Mouse (Mus musculus): ENCODE data around the gene Heatr1.

DNA sequence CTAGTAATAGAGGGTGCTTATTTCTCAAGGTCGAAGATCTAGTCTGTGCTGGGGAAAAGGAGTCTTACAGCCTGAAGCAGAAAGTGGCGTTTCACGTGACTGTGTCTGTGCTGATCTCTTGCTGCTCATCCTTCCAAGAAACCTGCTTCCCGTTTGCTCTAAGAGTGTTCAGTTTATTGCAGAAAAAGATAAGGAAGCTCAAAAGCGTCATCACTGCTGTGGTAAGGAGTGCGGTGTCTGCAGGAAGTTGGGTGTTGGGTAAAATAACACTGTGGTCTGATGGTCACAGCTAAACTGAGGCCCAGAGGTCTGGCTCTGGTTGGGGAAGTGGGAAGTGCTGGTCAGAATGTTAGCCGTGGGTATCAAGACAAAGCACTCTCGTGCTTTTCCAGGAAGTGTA lies 17.2 kb downstream of the Heatr1 start:
- TF ChIP-seq CTCF (IDR thresholded peaks at IDR 0.05; ENCODE audit: insufficient read depth, low read depth, low read length) (no peak), POLR2A (IDR thresholded peaks at IDR 0.05; ENCODE audit: insufficient read depth, low read depth, low read length) (no peak)

Measured in olfactory bulb, adult 2 months (tissue).